Mouse (Mus musculus) heart, adult 11 months (tissue): ENCODE measurements around the gene Agpat2.

Experiments used
- DNase-seq: peaks from one replicate; pipeline ENCODE4 v3.0.0; 2022

The Agpat2 gene

GRCm38 (mm10) chr2:26595725-26596435, 8.3 kb downstream of the Agpat2 start:
- peak; percentile 95 for DNase-seq

- DNase-seq = peak; percentile 97
Measured at GRCm38 (mm10) chr2:26594934-26595724, 9.1 kb downstream of the Agpat2 start.

- DNase-seq = no peak
Measured at GRCm38 (mm10) chr2:26594461-26594933, 9.7 kb downstream of the Agpat2 start.

- DNase-seq = peak; percentile 98
Measured at GRCm38 (mm10) chr2:26594022-26594346, 10.2 kb downstream of the Agpat2 start.

- peak; percentile 96 for DNase-seq
Measured at GRCm38 (mm10) chr2:26593211-26594021, 10.8 kb downstream of the Agpat2 start.

GRCm38 (mm10) chr2:26591416-26591815, 12.8 kb downstream of the Agpat2 start:
- DNase-seq = peak; percentile 93

GRCm38 (mm10) chr2:26590962-26591361, 13.3 kb downstream of the Agpat2 start:
- peak; percentile 93 for DNase-seq

GRCm38 (mm10) chr2:26590282-26590681, 13.9 kb downstream of the Agpat2 start:
- DNase-seq = no peak

- DNase-seq = peak; percentile 95
Measured at GRCm38 (mm10) chr2:26589284-26589683, 14.9 kb downstream of the Agpat2 start.

GRCm38 (mm10) chr2:26588573-26588972, 15.6 kb downstream of the Agpat2 start:
- DNase-seq = no peak

- DNase-seq = no peak
Measured at GRCm38 (mm10) chr2:26587044-26587405, 17.2 kb downstream of the Agpat2 start.

- peak; percentile 97 for DNase-seq
Measured at GRCm38 (mm10) chr2:26586294-26587043, 17.7 kb downstream of the Agpat2 start, which contains the start of gene Gm20532. Gm20532 (plus strand) TSS chr2:26586639.

- DNase-seq = peak; percentile 95
Measured at GRCm38 (mm10) chr2:26585713-26586112, 18.5 kb downstream of the Agpat2 start.

- peak; percentile 100 for DNase-seq
Measured at GRCm38 (mm10) chr2:26583640-26584039, 20.6 kb downstream of the Agpat2 start.

- peak; percentile 96 for DNase-seq
Measured at GRCm38 (mm10) chr2:26582741-26583140, 21.5 kb downstream of the Agpat2 start.

GRCm38 (mm10) chr2:26582203-26582602, 22.0 kb downstream of the Agpat2 start:
- DNase-seq = peak; percentile 98

GRCm38 (mm10) chr2:26580751-26581150, 23.5 kb downstream of the Agpat2 start:
- DNase-seq = peak; percentile 97

- DNase-seq = no peak
Measured at GRCm38 (mm10) chr2:26579714-26580113, 24.5 kb downstream of the Agpat2 start, which contains the start of gene Egfl7. Egfl7 (plus strand) TSS chr2:26580014.

GRCm38 (mm10) chr2:26578369-26578768, 25.8 kb downstream of the Agpat2 start:
- peak; percentile 100 for DNase-seq

GRCm38 (mm10) chr2:26576462-26576861, 27.8 kb downstream of the Agpat2 start:
- peak; percentile 94 for DNase-seq

GRCm38 (mm10) chr2:26575865-26576264, 28.4 kb downstream of the Agpat2 start:
- DNase-seq = peak; percentile 99

- no peak for DNase-seq
Measured at GRCm38 (mm10) chr2:26575378-26575777, 28.8 kb downstream of the Agpat2 start.
